Mouse (Mus musculus): ENCODE measurements around the gene Ccdc38. TPM values are rescaled to one million over a fixed set of nuclear protein-coding genes. Genes with fewer than 3 reads are reported as not detected.

Ccdc38 gene
- polyA plus RNA-seq, 1 experiment: not detected

GRCm38 (mm10) chr10:93606326-93606725 lies 65.9 kb downstream of the Ccdc38 start:
- no peak for DNase-seq
- Histone ChIP-seq H3K27me3 (replicated peaks; ENCODE audit: control insufficient read depth, insufficient read depth, low read length) (no peaks in the 10 kb centered on the region; the same call in 1 of the 2 replicates), H3K4me1 (ENCODE audit: control insufficient read depth, insufficient read depth, low read length) (no peaks in the 10 kb centered on the region), H3K4me3 (ENCODE audit: insufficient read depth, low read depth, low read length) (no peak overlapping the region), H3K36me3 (ENCODE audit: control insufficient read depth, insufficient read depth, low read length) (no peaks in the 10 kb centered on the region), H3K27ac (ENCODE audit: insufficient read depth, low read depth, low read length) (no peak overlapping the region)
- TF ChIP-seq CTCF (conservative IDR thresholded peaks at IDR 0.05; ENCODE audit: insufficient read depth, insufficient read length, low read depth, low read length) (no peak), POLR2A (IDR thresholded peaks at IDR 0.05; ENCODE audit: low read depth, low read length) (no peak)
- 90% methylated on average over 9 of the region's 9 CpGs for WGBS

- Histone ChIP-seq H3K4me1 (ENCODE audit: control insufficient read depth, insufficient read depth, low read length) (no peaks in the 10 kb centered on the region), H3K27ac (ENCODE audit: insufficient read depth, low read depth, low read length) (no peak overlapping the region), H3K36me3 (ENCODE audit: control insufficient read depth, insufficient read depth, low read length) (no peaks in the 10 kb centered on the region), H3K27me3 (replicated peaks; ENCODE audit: control insufficient read depth, insufficient read depth, low read length) (no peaks in the 10 kb centered on the region; the same call in 1 of the 2 replicates), H3K4me3 (ENCODE audit: insufficient read depth, low read depth, low read length) (no peak overlapping the region)
- TF ChIP-seq POLR2A (IDR thresholded peaks at IDR 0.05; ENCODE audit: low read depth, low read length): no peak
- TF ChIP-seq CTCF (conservative IDR thresholded peaks at IDR 0.05; ENCODE audit: insufficient read depth, insufficient read length, low read depth, low read length): peak; percentile 36; the same call in 1 of the 2 replicates
- WGBS: 66% methylated on average over 9 of the region's 9 CpGs
- no peak for DNase-seq
Measured at GRCm38 (mm10) chr10:93608051-93608450, 67.6 kb downstream of the Ccdc38 start.

GRCm38 (mm10) chr10:93609236-93609635 lies 68.8 kb downstream of the Ccdc38 start:
- WGBS: 97% methylated on average over 7 of the region's 7 CpGs

GRCm38 (mm10) chr10:93610896-93611295 lies 70.5 kb downstream of the Ccdc38 start:
- H3K36me3 ChIP-seq (ENCODE audit: control insufficient read depth, insufficient read depth, low read length): no peaks in the 10 kb centered on the region
- H3K27me3 ChIP-seq (replicated peaks; ENCODE audit: control insufficient read depth, insufficient read depth, low read length): no peaks in the 10 kb centered on the region; the same call in 1 of the 2 replicates
- no peaks in the 10 kb centered on the region for H3K4me1 ChIP-seq (ENCODE audit: control insufficient read depth, insufficient read depth, low read length)
- 97% methylated on average over 1 of the region's 1 CpGs for WGBS
- DNase-seq: no peak
- H3K4me3 ChIP-seq (ENCODE audit: insufficient read depth, low read depth, low read length): no peak overlapping the region
- TF ChIP-seq POLR2A (IDR thresholded peaks at IDR 0.05; ENCODE audit: low read depth, low read length): no peak
- TF ChIP-seq CTCF (conservative IDR thresholded peaks at IDR 0.05; ENCODE audit: insufficient read depth, insufficient read length, low read depth, low read length): no peak
- H3K27ac ChIP-seq (ENCODE audit: insufficient read depth, low read depth, low read length): no peak overlapping the region

More at GRCm38 (mm10) chr10:93609236-93609635, 68.8 kb downstream of the Ccdc38 start:
- Histone ChIP-seq H3K27me3 (replicated peaks; ENCODE audit: control insufficient read depth, insufficient read depth, low read length) (no peaks in the 10 kb centered on the region; the same call in 1 of the 2 replicates), H3K36me3 (ENCODE audit: control insufficient read depth, insufficient read depth, low read length) (no peaks in the 10 kb centered on the region), H3K4me1 (ENCODE audit: control insufficient read depth, insufficient read depth, low read length) (no peaks in the 10 kb centered on the region), H3K4me3 (ENCODE audit: insufficient read depth, low read depth, low read length) (no peak overlapping the region), H3K27ac (ENCODE audit: insufficient read depth, low read depth, low read length) (no peak overlapping the region)
- TF ChIP-seq CTCF (conservative IDR thresholded peaks at IDR 0.05; ENCODE audit: insufficient read depth, insufficient read length, low read depth, low read length): no peak
- no peak for TF ChIP-seq POLR2A (IDR thresholded peaks at IDR 0.05; ENCODE audit: low read depth, low read length)
- DNase-seq: no peak

- Histone ChIP-seq H3K4me1 (ENCODE audit: control insufficient read depth, insufficient read depth, low read length) (no peaks in the 10 kb centered on the region), H3K4me3 (ENCODE audit: insufficient read depth, low read depth, low read length) (no peak overlapping the region), H3K36me3 (ENCODE audit: control insufficient read depth, insufficient read depth, low read length) (no peaks in the 10 kb centered on the region), H3K27ac (ENCODE audit: insufficient read depth, low read depth, low read length) (no peak overlapping the region), H3K27me3 (replicated peaks; ENCODE audit: control insufficient read depth, insufficient read depth, low read length) (no peaks in the 10 kb centered on the region; the same call in 1 of the 2 replicates)
- 43% methylated on average over 18 of the region's 18 CpGs for WGBS
- no peak for TF ChIP-seq POLR2A (IDR thresholded peaks at IDR 0.05; ENCODE audit: low read depth, low read length)
- peak; percentile 80 for TF ChIP-seq CTCF (conservative IDR thresholded peaks at IDR 0.05; ENCODE audit: insufficient read depth, insufficient read length, low read depth, low read length)
- peak; percentile 56 for DNase-seq
Measured at GRCm38 (mm10) chr10:93611419-93612007, 71.1 kb downstream of the Ccdc38 start.

- H3K27ac ChIP-seq (ENCODE audit: insufficient read depth, low read depth, low read length): no peak overlapping the region
- H3K36me3 ChIP-seq (ENCODE audit: control insufficient read depth, insufficient read depth, low read length): no peaks in the 10 kb centered on the region
- no peaks in the 10 kb centered on the region for H3K27me3 ChIP-seq (replicated peaks; ENCODE audit: control insufficient read depth, insufficient read depth, low read length)
- WGBS: 50% methylated on average over 8 of the region's 8 CpGs
- no peak overlapping the region for H3K4me3 ChIP-seq (ENCODE audit: insufficient read depth, low read depth, low read length)
- TF ChIP-seq CTCF (conservative IDR thresholded peaks at IDR 0.05; ENCODE audit: insufficient read depth, insufficient read length, low read depth, low read length) (no peak), POLR2A (IDR thresholded peaks at IDR 0.05; ENCODE audit: low read depth, low read length) (no peak)
- no peak for DNase-seq
- H3K4me1 ChIP-seq (ENCODE audit: control insufficient read depth, insufficient read depth, low read length): no peaks in the 10 kb centered on the region
Measured at GRCm38 (mm10) chr10:93614850-93615249, 74.4 kb downstream of the Ccdc38 start.

- peak; percentile 12 for DNase-seq
- Histone ChIP-seq H3K36me3 (ENCODE audit: control insufficient read depth, insufficient read depth, low read length) (no peaks in the 10 kb centered on the region), H3K27ac (ENCODE audit: insufficient read depth, low read depth, low read length) (no peak overlapping the region), H3K27me3 (replicated peaks; ENCODE audit: control insufficient read depth, insufficient read depth, low read length) (no peaks in the 10 kb centered on the region), H3K4me1 (ENCODE audit: control insufficient read depth, insufficient read depth, low read length) (peaks cover 5% of the 10 kb centered on the region; the same call in 1 of the 2 replicates), H3K4me3 (ENCODE audit: insufficient read depth, low read depth, low read length) (no peak overlapping the region)
- no peak for TF ChIP-seq POLR2A (IDR thresholded peaks at IDR 0.05; ENCODE audit: low read depth, low read length)
- WGBS: 76% methylated on average over 7 of the region's 7 CpGs
Measured at GRCm38 (mm10) chr10:93620438-93621179, 80.2 kb downstream of the Ccdc38 start.
